Mouse (Mus musculus): ENCODE measurements at regions not wholly inside any gene's neighbourhood (a gene's known extent, or its start where the extent isn't known, plus 50 kb on each side); places are given as distances from the start of the nearest gene placed in this dataset.

- TF ChIP-seq CTCF (IDR thresholded peaks at IDR 0.05; ENCODE audit: borderline replicate concordance, extremely low read depth, insufficient read depth, insufficient read length) = no peak
- TF ChIP-seq POLR2A (IDR thresholded peaks at IDR 0.05; ENCODE audit: borderline replicate concordance, extremely low read depth, insufficient read depth, insufficient read length, poor library complexity, severe bottlenecking) = no peak
Observed at GRCm38 (mm10) chr1:193599895-193600294, 229.8 kb upstream of the Camk1g start.
